Mouse (Mus musculus): ENCODE results near the gene Acap1. TPM values are rescaled to one million over a fixed set of nuclear protein-coding genes. Genes with fewer than 3 reads are reported as not detected.
A peak's percentile ranks its signal among the peaks of the same experiment; 100 is the strongest.
"Not testable (repeated sequence)": the region's sequence is repeated elsewhere in the genome, so short reads cannot be mapped to it uniquely, and the experiment has no call there.

Acap1 gene
- polyA plus RNA-seq, 1 experiment from 2014 or later, result 7.1 TPM

GRCm38 (mm10) chr11:69919661-69920265, 24.4 kb upstream of the Acap1 start:
- ATAC-seq, result peak; percentile 28
- Histone ChIP-seq H3K4me2 (ENCODE audit: low read depth, low read length) (peak overlapping the region; percentile 92), H3K9ac (replicated peaks) (peak overlapping the region; percentile 91), H3K27ac (ENCODE audit: low read depth) (peak overlapping the region; percentile 100), H3K27me3 (ENCODE audit: insufficient read depth, low read length) (no peaks in the 10 kb centered on the region), H3K9me3 (ENCODE audit: low read length) (no peaks in the 10 kb centered on the region), H3K36me3 (replicated peaks; ENCODE audit: insufficient read depth, low read length) (peaks cover 41% of the 10 kb centered on the region), H3K4me3 (ENCODE audit: low read depth, low read length) (peak overlapping the region; percentile 96), H3K4me1 (ENCODE audit: insufficient read depth) (peaks cover 55% of the 10 kb centered on the region)
- WGBS (ENCODE audit: insufficient replicate concordance), result under 1% methylated on average over 17 of the region's 17 CpGs
- peak; percentile 95 for DNase-seq
- TF ChIP-seq CTCF (IDR thresholded peaks at IDR 0.05; ENCODE audit: low read depth) (no peak), EP300 (IDR thresholded peaks at IDR 0.05; ENCODE audit: low read depth) (peak; percentile 61)

GRCm38 (mm10) chr11:69919053-69919452, 23.7 kb upstream of the Acap1 start:
- no peaks in the 10 kb centered on the region for H3K9me3 ChIP-seq (ENCODE audit: low read length)
- ATAC-seq, result no peak
- H3K9ac ChIP-seq (replicated peaks), result peak overlapping the region; percentile 91
- no peaks in the 10 kb centered on the region for H3K27me3 ChIP-seq (ENCODE audit: insufficient read depth, low read length)
- peak; percentile 13 for DNase-seq
- TF ChIP-seq CTCF (IDR thresholded peaks at IDR 0.05; ENCODE audit: low read depth) (no peak), EP300 (IDR thresholded peaks at IDR 0.05; ENCODE audit: low read depth) (no peak)
- peaks cover 61% of the 10 kb centered on the region for H3K4me1 ChIP-seq (ENCODE audit: insufficient read depth)
- peak overlapping the region; percentile 92 for H3K4me2 ChIP-seq (ENCODE audit: low read depth, low read length)
- peaks cover 41% of the 10 kb centered on the region for H3K36me3 ChIP-seq (replicated peaks; ENCODE audit: insufficient read depth, low read length)
- peak overlapping the region; percentile 96 for H3K4me3 ChIP-seq (ENCODE audit: low read depth, low read length)
- WGBS (ENCODE audit: insufficient replicate concordance), result 47% methylated on average over 9 of the region's 9 CpGs
- H3K27ac ChIP-seq (ENCODE audit: low read depth), result peak overlapping the region; percentile 100

GRCm38 (mm10) chr11:69918118-69918517, 22.8 kb upstream of the Acap1 start:
- H3K9me3 ChIP-seq (ENCODE audit: low read length), result no peaks in the 10 kb centered on the region
- peaks cover 41% of the 10 kb centered on the region for H3K36me3 ChIP-seq (replicated peaks; ENCODE audit: insufficient read depth, low read length)
- no peak overlapping the region for H3K9ac ChIP-seq (replicated peaks)
- TF ChIP-seq CTCF (IDR thresholded peaks at IDR 0.05; ENCODE audit: low read depth) (no peak), EP300 (IDR thresholded peaks at IDR 0.05; ENCODE audit: low read depth) (no peak)
- peaks cover 64% of the 10 kb centered on the region for H3K4me1 ChIP-seq (ENCODE audit: insufficient read depth)
- peak overlapping the region; percentile 35; the same call in 1 of the 2 replicates for H3K27ac ChIP-seq (ENCODE audit: low read depth)
- peak; percentile 11 for DNase-seq
- 0 out of 2 replicates have a peak overlapping the region, but pooled peaks have one; percentile 99 for H3K4me2 ChIP-seq (ENCODE audit: low read depth, low read length)
- no peak for ATAC-seq
- H3K27me3 ChIP-seq (ENCODE audit: insufficient read depth, low read length), result no peaks in the 10 kb centered on the region
- 72% methylated on average over 5 of the region's 5 CpGs for WGBS (ENCODE audit: insufficient replicate concordance)
- H3K4me3 ChIP-seq (ENCODE audit: low read depth, low read length), result no peak overlapping the region

GRCm38 (mm10) chr11:69917379-69917948, 22.1 kb upstream of the Acap1 start:
- Histone ChIP-seq H3K4me1 (ENCODE audit: insufficient read depth) (peaks cover 57% of the 10 kb centered on the region), H3K9ac (replicated peaks) (peak overlapping the region; percentile 93), H3K4me2 (ENCODE audit: low read depth, low read length) (peak overlapping the region; percentile 99; the same call in 1 of the 2 replicates), H3K27me3 (ENCODE audit: insufficient read depth, low read length) (no peaks in the 10 kb centered on the region), H3K27ac (ENCODE audit: low read depth) (peak overlapping the region; percentile 90), H3K9me3 (ENCODE audit: low read length) (no peaks in the 10 kb centered on the region), H3K36me3 (replicated peaks; ENCODE audit: insufficient read depth, low read length) (peaks cover 42% of the 10 kb centered on the region), H3K4me3 (ENCODE audit: low read depth, low read length) (no peak overlapping the region)
- DNase-seq (no peak), ATAC-seq (no peak)
- TF ChIP-seq CTCF (IDR thresholded peaks at IDR 0.05; ENCODE audit: low read depth) (no peak), EP300 (IDR thresholded peaks at IDR 0.05; ENCODE audit: low read depth) (no peak)
- WGBS (ENCODE audit: insufficient replicate concordance), result 74% methylated on average over 8 of the region's 8 CpGs

- peak; percentile 18 for DNase-seq
- WGBS (ENCODE audit: insufficient replicate concordance), result 53% methylated on average over 7 of the region's 7 CpGs
- peak overlapping the region; percentile 90 for H3K27ac ChIP-seq (ENCODE audit: low read depth)
- not testable (repeated sequence) for H3K9me3 ChIP-seq (ENCODE audit: low read length); ATAC-seq; H3K27me3 ChIP-seq (ENCODE audit: insufficient read depth, low read length)
- peak overlapping the region; percentile 99 for H3K4me2 ChIP-seq (ENCODE audit: low read depth, low read length)
- H3K4me3 ChIP-seq (ENCODE audit: low read depth, low read length), result peak overlapping the region; percentile 97
- peaks cover 48% of the 10 kb centered on the region for H3K36me3 ChIP-seq (replicated peaks; ENCODE audit: insufficient read depth, low read length)
- peak overlapping the region; percentile 93 for H3K9ac ChIP-seq (replicated peaks)
- H3K4me1 ChIP-seq (ENCODE audit: insufficient read depth), result peaks cover 53% of the 10 kb centered on the region
Measured at GRCm38 (mm10) chr11:69916652-69917378, 21.5 kb upstream of the Acap1 start.
